Mouse (Mus musculus): ENCODE results near the gene Tmprss4.

Gene Tmprss4

GRCm38 (mm10) chr9:45136442-45137169 lies 67.3 kb downstream of the Tmprss4 start:
- no peak for DNase-seq (ENCODE audit: low read depth)

DNA sequence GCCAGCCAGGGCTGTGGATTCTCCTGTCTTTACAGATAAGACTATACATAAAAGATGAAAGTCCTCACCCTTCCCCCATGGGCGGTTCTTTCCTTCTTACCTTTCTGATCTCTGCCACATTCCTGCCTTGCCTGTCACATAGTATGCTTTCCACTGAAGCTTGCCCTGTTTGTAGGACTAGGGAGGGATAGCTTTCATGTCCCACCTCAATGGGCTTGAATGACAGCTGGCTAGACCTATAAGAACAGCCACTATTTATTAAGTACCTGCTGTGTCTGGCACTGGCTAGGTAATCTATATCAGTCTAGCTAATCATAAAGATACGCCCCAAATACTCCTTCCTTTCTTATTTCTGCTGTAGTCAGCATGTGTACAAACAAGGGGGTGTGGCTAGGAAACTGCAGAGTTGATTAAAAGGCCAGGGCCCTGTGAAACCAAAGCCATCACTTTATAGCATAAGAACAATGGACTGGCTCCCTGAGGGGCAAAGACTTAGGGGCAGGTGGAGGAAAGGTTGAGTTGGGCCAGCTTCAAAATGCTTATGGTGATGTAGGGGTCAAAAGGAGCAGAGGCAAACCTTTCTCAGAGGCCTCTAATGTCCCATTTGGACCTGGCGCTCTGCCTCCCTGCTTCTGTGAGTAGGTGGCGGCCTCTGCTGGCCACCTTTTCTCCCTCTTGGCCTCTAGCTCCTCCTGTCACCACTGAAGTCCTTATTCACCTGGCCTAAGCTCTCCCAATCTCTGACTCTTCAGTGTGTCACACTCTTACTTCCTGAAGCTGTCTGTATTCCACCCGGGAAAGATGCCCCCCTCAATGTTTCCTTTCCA lies 70.2 kb downstream of the Tmprss4 start:
- no peak for DNase-seq (ENCODE audit: low read depth)

DNA sequence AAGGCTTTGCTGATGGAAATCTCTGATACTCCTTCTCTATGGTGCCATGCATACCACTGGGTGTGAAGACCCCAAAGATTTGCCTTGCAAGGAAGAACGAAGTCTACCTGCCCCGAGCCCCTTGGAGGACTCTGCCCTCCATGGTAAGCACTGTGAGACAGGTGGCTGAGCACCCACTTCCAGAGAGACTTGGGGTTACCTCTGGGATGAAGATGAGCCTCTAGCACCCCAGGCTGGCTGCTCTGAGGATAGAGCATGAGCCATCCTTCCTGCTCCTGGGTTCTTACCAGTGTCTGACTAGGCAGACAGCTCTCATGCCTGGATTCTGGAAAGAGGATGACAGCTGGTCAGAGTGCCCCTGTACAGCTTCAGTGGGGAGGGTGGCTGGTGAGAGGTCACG lies 73.8 kb downstream of the Tmprss4 start:
- DNase-seq (ENCODE audit: low read depth), result no peak

- DNase-seq (ENCODE audit: low read depth), result no peak
Observed at GRCm38 (mm10) chr9:45126941-45127340, 77.0 kb downstream of the Tmprss4 start.

- no peak for DNase-seq (ENCODE audit: low read depth)
Observed at GRCm38 (mm10) chr9:45125211-45125610, 78.7 kb downstream of the Tmprss4 start.
